Mouse (Mus musculus) stomach, embryonic 14.5 days (tissue): ENCODE data around the gene Rps25. TPM values are rescaled to one million over a fixed set of nuclear protein-coding genes. Genes with fewer than 3 reads are reported as not detected.
"Not testable (repeated sequence)": the region's sequence is repeated elsewhere in the genome, so short reads cannot be mapped to it uniquely, and the experiment has no call there.

Source experiments
- ATAC-seq: fragments of 200-750 bp; cut with Nextera tagmentation; 2 replicates; pipeline ENCODE4 v1.8.0; 2017; ENCODE audit warnings: low read depth, moderate TSS enrichment; ENCODE audit not compliant: insufficient number of reproducible peaks, insufficient read depth, low FRiP score
- H3K27ac ChIP-seq: fragments of 300-500 bp; sonication (generic); 2 replicates; pipeline ENCODE4 v1.5.1; 2014; ENCODE audit warnings: mild to moderate bottlenecking, low read length, moderate library complexity, mixed read lengths
- H3K27me3 ChIP-seq: fragments of 300-500 bp; sonication (generic); 2 replicates; pipeline ENCODE4 v1.6.1; 2014; ENCODE audit warnings: low read length, control low read depth, mixed read lengths; ENCODE audit not compliant: control insufficient read depth, insufficient read depth
- H3K36me3 ChIP-seq: fragments of 300-500 bp; sonication (generic); 2 replicates; pipeline ENCODE4 v1.6.1; 2014; ENCODE audit warnings: mild to moderate bottlenecking, control low read depth, low read length, moderate library complexity, mixed read lengths; ENCODE audit not compliant: control insufficient read depth, insufficient read depth
- H3K4me1 ChIP-seq: fragments of 300-500 bp; sonication (generic); 2 replicates; pipeline ENCODE4 v1.6.1; 2014; ENCODE audit warnings: low read length, control low read depth, mixed read lengths; ENCODE audit not compliant: control insufficient read depth, insufficient read depth
- H3K4me2 ChIP-seq: fragments of 300-500 bp; sonication (generic); replicated peaks from 2 replicates; pipeline ENCODE4 v1.6.1; 2014; ENCODE audit warnings: low read depth, low read length, control low read depth
- H3K4me3 ChIP-seq: fragments of 300-500 bp; sonication (generic); 2 replicates; pipeline ENCODE4 v1.5.1; 2014; ENCODE audit warnings: low read depth, low read length, control low read depth
- H3K9ac ChIP-seq: fragments of 300-500 bp; sonication (generic); replicated peaks from 2 replicates; pipeline ENCODE4 v1.6.1; 2014; ENCODE audit warnings: low read depth, mild to moderate bottlenecking, control low read depth, low read length, moderate library complexity, mixed read lengths
- H3K9me3 ChIP-seq: fragments of 300-500 bp; sonication (generic); 2 replicates; pipeline ENCODE4 v1.6.1; 2016; ENCODE audit warnings: low read depth, low read length, control low read depth; ENCODE audit not compliant: control insufficient read depth
- WGBS: fragments of 180-500 bp; shearing (Covaris S2); extraction: QIAGEN DNeasy Blood & Tissue Kit; methylation state at CpG from one replicate; pipeline ENCODE4 v1.1.7; 2014; 5-methylcytosine and 5-hydroxymethylcytosine counted together
- polyA plus RNA-seq: library from polyadenylated mRNA; unstranded; fragments of >200 nt; fragmentation: Nextera tagmentation; extraction: Ambion mirVana; gene quantifications from 2 replicates; pipeline ENCODE4 v1.2.1, GENCODE M21; 2014

Gene Rps25
- polyA plus RNA-seq, result 2,532 and 2,694 TPM in 2 replicates

DNA sequence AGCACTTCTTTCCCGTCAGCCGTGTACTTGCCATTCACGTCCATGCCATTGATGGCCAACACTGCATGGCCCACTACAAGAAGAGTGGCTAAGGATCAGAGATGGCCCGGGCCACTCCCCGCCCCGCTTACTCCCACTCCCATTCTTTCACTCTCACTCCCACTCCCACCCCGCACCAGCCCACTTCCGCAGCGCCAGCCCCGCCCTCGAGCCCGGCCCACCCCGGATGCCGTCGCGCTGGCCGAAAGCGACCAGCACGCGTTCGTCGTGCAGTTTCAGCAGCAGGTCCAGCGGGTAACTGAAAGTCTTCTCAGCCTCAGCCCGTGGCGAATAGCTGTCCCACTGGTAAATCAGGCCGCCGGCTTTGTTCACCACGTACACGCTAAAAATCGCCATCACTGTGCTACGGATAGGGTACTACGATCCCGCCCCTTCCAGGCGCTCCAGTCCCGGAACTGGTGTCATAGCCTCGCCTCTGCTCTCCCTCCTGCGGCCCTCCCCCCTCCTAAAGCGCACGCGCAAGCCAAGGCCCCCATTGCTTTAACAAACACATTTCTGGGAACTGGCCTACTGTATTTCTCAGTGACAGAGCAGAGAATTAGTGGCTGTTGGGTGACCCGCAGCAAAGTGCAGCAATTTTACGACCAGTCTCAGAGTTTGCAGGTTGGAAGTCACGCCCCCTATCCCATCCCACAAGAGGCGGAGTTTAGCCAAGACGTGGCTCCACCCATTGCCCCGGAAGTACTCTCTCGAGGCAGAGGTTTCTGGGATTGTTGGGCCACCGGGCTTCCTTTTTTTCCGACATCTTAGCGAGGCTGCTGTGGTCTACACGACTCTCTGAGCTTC lies at the start of gene Rps25, which contains the start of gene Trappc4:
TSS of gene Rps25 (plus strand) at position 234 of the 846 bp plus-strand sequence.
TSS of gene Trappc4 (minus strand) at position 695 of the 846 bp plus-strand sequence.
- Histone ChIP-seq H3K36me3 (peaks cover 66% of the 10 kb centered on the region), H3K9me3 (no peaks in the 10 kb centered on the region), H3K4me3 (peak within 1 kb of the TSS; percentile 77), H3K4me2 (peak within 1 kb of the TSS; percentile 70), H3K27ac (peak within 1 kb of the TSS; percentile 95), H3K4me1 (no peaks in the 10 kb centered on the region), H3K27me3 (no peaks in the 10 kb centered on the region), H3K9ac (peak within 1 kb of the TSS; percentile 84)
- WGBS, result under 1% methylated on average over 51 of the region's 51 CpGs
- peak; percentile 95 for ATAC-seq

DNA sequence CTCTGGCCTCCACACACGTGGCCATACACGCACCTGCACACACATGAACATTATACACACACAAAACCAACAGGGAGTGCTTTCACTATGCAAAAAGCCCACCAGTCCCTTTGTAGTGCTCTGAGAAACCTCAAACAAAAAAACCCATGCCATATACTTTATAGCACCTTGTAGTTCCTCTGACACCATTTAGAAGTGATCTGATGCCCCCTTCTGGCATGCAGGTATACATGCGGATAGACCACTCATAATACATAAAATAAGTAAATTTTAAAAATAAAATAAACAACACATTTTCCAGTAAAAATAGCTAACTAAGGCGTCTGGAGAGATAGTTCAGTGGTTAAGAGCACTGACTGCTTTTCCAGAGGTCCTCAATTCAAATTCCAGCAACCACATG lies 49.7 kb upstream of the Rps25 start:
- no peaks in the 10 kb centered on the region for H3K27me3 ChIP-seq
- no peak for ATAC-seq
- no peak overlapping the region for H3K4me2 ChIP-seq
- H3K27ac ChIP-seq, result no peak overlapping the region
- peaks cover 5% of the 10 kb centered on the region; the same call in 1 of the 2 replicates for H3K4me1 ChIP-seq
- no peak overlapping the region for H3K9ac ChIP-seq
- peaks cover 66% of the 10 kb centered on the region for H3K36me3 ChIP-seq
- no peaks in the 10 kb centered on the region for H3K9me3 ChIP-seq
- no peak overlapping the region for H3K4me3 ChIP-seq
- 75% methylated on average over 4 of the region's 4 CpGs for WGBS

GRCm38 (mm10) chr9:44361190-44361917 lies 45.6 kb upstream of the Rps25 start, which contains the start of gene Vps11:
Vps11 (minus strand) TSS chr9:44361670.
- peaks cover 5% of the 10 kb centered on the region; the same call in 1 of the 2 replicates for H3K4me1 ChIP-seq
- H3K27ac ChIP-seq, result peak within 1 kb of the TSS; percentile 23; the same call in 1 of the 2 replicates
- peaks cover 24% of the 10 kb centered on the region for H3K36me3 ChIP-seq
- H3K4me2 ChIP-seq, result peak within 1 kb of the TSS; percentile 84
- peak; percentile 96 for ATAC-seq
- H3K9ac ChIP-seq, result peak within 1 kb of the TSS; percentile 57
- WGBS, result under 1% methylated on average over 44 of the region's 44 CpGs
- no peaks in the 10 kb centered on the region for H3K27me3 ChIP-seq
- no peaks in the 10 kb centered on the region for H3K9me3 ChIP-seq
- peak within 1 kb of the TSS; percentile 85 for H3K4me3 ChIP-seq

GRCm38 (mm10) chr9:44361931-44362330 lies 45.0 kb upstream of the Rps25 start:
- 43% methylated on average over 4 of the region's 4 CpGs for WGBS
- H3K9ac ChIP-seq, H3K4me1 ChIP-seq, H3K9me3 ChIP-seq, H3K27me3 ChIP-seq, ATAC-seq, H3K27ac ChIP-seq: not testable (repeated sequence)
- H3K36me3 ChIP-seq, result peaks cover 19% of the 10 kb centered on the region
- H3K4me2 ChIP-seq, result peak overlapping the region; percentile 84
- peak overlapping the region; percentile 85 for H3K4me3 ChIP-seq

- H3K4me2 ChIP-seq, result no peak overlapping the region
- H3K36me3 ChIP-seq, result peaks cover 2% of the 10 kb centered on the region
- H3K27ac ChIP-seq, result no peak overlapping the region
- WGBS, result 59% methylated on average over 3 of the region's 3 CpGs
- H3K4me3 ChIP-seq, result no peak overlapping the region
- no peaks in the 10 kb centered on the region for H3K27me3 ChIP-seq
- no peak overlapping the region for H3K9ac ChIP-seq
- no peak for ATAC-seq
- H3K4me1 ChIP-seq, result peaks cover 5% of the 10 kb centered on the region; the same call in 1 of the 2 replicates
- no peaks in the 10 kb centered on the region for H3K9me3 ChIP-seq
Measured at GRCm38 (mm10) chr9:44364480-44364879, 42.5 kb upstream of the Rps25 start.

DNA sequence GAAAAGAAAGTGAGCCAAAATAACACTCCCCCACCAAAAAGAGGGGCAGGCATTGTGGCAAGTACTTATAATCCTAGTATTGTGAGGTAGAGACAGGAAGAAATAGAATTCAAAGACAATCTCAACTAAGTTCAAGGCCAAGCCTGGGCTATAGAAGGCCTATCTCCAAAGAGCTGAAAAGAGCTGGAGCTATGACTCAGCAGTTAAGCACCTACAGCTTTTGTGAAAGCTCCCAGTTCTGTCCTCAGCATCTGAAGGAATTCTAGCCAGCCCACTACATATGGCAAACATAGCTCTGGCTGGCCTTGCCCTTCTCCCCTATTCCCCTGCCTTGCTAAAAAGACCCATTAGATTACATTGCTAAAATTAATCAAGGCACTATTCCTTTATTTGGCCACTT lies 33.6 kb upstream of the Rps25 start:
- Histone ChIP-seq H3K4me2 (no peak overlapping the region), H3K4me1 (no peaks in the 10 kb centered on the region), H3K36me3 (no peaks in the 10 kb centered on the region), H3K27me3 (no peaks in the 10 kb centered on the region), H3K4me3 (no peak overlapping the region), H3K9me3 (no peaks in the 10 kb centered on the region), H3K9ac (no peak overlapping the region), H3K27ac (no peak overlapping the region)
- no peak for ATAC-seq

GRCm38 (mm10) chr9:44376141-44376540 lies 30.8 kb upstream of the Rps25 start:
- Histone ChIP-seq H3K27ac (no peak overlapping the region), H3K4me2 (no peak overlapping the region), H3K27me3 (no peaks in the 10 kb centered on the region), H3K9me3 (no peaks in the 10 kb centered on the region), H3K36me3 (peaks cover under 1% of the 10 kb centered on the region; the same call in 1 of the 2 replicates), H3K9ac (no peak overlapping the region), H3K4me1 (peaks cover 8% of the 10 kb centered on the region), H3K4me3 (no peak overlapping the region)
- 88% methylated on average over 6 of the region's 6 CpGs for WGBS
- ATAC-seq, result no peak

- H3K4me2 ChIP-seq, H3K9ac ChIP-seq, H3K9me3 ChIP-seq, H3K27me3 ChIP-seq, H3K27ac ChIP-seq, H3K4me3 ChIP-seq, H3K4me1 ChIP-seq, ATAC-seq: not testable (repeated sequence)
- H3K36me3 ChIP-seq, result peaks cover 13% of the 10 kb centered on the region
- 84% methylated on average over 2 of the region's 2 CpGs for WGBS
Measured at GRCm38 (mm10) chr9:44377335-44377734, 29.6 kb upstream of the Rps25 start.
